Mouse (Mus musculus): ENCODE results near the gene Agtpbp1.

DNA sequence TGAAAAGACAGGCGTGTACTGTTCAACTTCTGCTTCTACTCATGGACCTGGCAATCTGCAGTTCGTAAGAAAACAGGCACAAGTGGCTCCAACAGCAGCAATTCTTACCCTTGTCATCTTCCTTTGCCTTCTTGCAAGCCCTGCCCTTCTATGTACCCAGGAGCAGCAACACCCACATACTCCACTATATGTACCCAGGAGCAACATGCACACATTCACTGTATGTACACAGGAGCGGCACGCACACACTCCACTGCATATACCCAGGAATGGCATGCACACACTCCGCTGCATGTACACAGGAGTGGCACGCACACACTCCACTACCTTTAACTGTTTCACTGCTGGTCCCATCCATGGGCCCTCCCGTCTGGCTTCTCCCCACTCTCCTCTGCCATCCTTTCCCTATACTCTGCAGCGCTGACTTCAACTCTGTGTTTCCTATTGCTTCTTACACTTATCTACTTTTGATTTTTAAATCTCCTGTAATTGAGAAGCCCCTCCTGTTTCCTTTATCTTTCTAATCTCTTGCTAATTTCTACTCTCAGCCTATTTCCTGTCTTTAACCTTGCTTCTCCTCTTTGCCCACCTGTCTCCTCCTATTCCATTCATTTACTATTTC lies 116.7 kb downstream of the Agtpbp1 start:
- TF ChIP-seq POLR2A (IDR thresholded peaks at IDR 0.05; ENCODE audit: insufficient read length, low read depth) (no peak), CEBPB (IDR thresholded peaks at IDR 0.05; ENCODE audit: insufficient read depth, poor library complexity, severe bottlenecking) (no peak), E2F4 (IDR thresholded peaks at IDR 0.05; ENCODE audit: insufficient read depth) (no peak), USF1 (IDR thresholded peaks at IDR 0.05; ENCODE audit: low read depth) (no peak), MYOG (IDR thresholded peaks at IDR 0.05; ENCODE audit: control insufficient read depth in 1 of 3, insufficient read depth in 1 of 3, insufficient read length in 2 of 3, low read depth in 2 of 3) (no peak), POLR2AphosphoS2 (IDR thresholded peaks at IDR 0.05; ENCODE audit: insufficient read length, low read depth) (no peak), MYOD1 (IDR thresholded peaks at IDR 0.05; ENCODE audit: control insufficient read depth in 1 of 3, insufficient read length in 2 of 3, low read depth in 2 of 3) (no peak), TCF12 (IDR thresholded peaks at IDR 0.05; ENCODE audit: insufficient read depth, poor library complexity, severe bottlenecking) (no peak), MAX (IDR thresholded peaks at IDR 0.05; ENCODE audit: low read depth) (no peak), REST (IDR thresholded peaks at IDR 0.05; ENCODE audit: insufficient read depth, insufficient read length) (no peak), SRF (IDR thresholded peaks at IDR 0.05; ENCODE audit: control insufficient read depth, insufficient read length, low read depth) (no peak)
